Mouse (Mus musculus) left cerebral cortex, adult 18-20 months (tissue): ENCODE data around the gene Astn2. TPM values are rescaled to one million over a fixed set of nuclear protein-coding genes. Genes with fewer than 3 reads are reported as not detected.

Experiments
- DNase-seq, 2 experiments: peaks; one replicate each; pipeline ENCODE4 v3.0.0; 2021 to 2022; ENCODE audit warnings: low spot score in 2 of 2, mixed read lengths in 1 of 2
- total RNA-seq, 2 experiments: library from RNA; stranded (reverse); gene quantifications; 2 replicates each; pipeline ENCODE4 v1.2.3; 2021

Astn2 gene
- total RNA-seq, 2 experiments from 2014 or later: 33.9 to 36.5 TPM

DNA sequence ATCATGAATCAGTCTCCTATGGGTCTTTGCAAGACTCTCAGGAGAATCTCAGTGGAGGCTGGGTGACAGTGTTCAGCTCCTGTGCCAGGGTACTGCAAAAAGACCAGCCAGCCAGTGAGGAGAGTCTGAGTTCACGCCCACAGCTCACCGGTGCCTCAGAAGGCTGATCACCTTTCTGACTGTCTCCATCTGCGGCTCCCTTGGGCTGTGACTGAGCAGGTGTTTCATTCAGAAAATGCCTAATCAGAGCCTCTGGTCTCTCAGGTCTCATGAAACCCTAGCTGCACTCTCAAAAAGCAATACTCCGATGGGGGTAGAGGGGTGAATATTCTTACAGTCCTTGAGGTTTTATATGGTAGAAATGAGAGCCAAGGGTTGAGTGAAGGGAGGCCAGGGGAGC is 640.1 kb downstream of the Astn2 start:
- DNase-seq: no peak

DNA sequence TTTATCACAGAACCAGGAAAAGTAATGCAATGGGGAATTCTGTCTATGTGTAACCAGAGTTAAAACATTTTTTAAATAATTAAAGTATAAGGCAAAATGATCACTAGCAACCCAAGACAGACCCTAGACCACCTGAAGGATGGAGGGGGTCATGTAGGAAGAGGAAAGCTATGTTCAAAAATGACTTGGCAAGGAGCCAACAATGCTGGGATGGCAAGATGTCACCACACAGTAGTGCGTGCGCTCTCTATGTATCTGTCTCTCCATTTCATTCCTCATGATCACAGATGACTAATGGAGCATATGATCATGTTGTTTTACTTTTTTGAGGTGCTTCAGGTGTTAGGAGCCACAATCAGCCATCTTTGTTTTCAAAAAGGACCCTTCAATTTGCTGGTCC is 640.6 kb downstream of the Astn2 start:
- DNase-seq: no peak

DNA sequence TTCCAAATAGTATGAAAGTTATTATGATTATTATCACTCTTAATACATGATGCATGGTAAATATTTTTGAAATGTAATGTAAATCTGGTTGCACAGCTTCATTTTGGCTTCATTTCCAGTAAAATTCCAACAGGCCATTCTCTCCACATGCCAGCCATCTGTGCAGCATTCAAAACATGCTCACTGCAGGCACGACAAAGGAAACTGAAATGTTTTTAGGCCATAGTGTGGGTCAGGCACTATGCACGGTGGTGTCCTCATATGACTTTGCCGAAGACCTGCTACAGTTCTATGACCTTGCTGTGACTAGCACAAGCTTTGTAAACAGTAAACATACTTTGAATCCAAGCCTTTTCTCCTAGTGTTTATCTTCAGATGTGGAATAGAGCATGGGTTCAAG is 642.3 kb downstream of the Astn2 start:
- no peak for DNase-seq

DNA sequence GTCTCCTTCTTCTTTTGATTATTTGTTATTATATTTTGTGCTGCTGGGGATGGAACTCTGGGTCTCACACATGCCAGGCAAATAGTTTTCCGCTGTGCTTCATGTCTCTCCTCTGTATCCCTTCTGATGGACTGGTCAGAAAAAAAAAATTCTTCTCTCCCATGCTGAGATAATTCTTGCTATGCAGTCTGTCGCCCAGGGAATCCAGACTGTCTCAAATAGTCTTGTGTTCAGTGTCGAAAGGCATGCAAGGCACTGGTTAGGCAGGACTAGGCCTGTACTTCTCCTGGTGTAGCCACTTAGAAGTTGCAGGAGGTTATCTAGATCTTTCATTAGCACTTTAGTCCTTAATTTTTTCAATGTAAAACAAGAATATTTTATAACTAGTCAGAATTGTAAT is 642.8 kb downstream of the Astn2 start:
- no peak for DNase-seq

DNA sequence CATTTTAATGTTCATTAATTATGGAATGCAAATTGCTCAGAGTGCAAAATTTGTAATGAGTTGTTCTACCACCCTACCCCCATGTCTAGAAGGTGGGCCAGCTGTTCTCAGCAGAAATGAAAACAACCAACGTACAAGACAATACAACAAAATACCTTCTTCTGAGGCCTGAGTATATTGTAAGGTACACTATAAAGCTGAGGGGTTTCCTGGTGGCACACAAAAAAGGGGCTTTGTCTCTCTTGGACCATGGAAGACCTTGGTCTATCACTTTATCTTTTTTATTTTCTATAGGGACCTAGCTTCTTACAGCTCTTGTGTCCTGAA is 645.6 kb downstream of the Astn2 start:
- no peak for DNase-seq

DNA sequence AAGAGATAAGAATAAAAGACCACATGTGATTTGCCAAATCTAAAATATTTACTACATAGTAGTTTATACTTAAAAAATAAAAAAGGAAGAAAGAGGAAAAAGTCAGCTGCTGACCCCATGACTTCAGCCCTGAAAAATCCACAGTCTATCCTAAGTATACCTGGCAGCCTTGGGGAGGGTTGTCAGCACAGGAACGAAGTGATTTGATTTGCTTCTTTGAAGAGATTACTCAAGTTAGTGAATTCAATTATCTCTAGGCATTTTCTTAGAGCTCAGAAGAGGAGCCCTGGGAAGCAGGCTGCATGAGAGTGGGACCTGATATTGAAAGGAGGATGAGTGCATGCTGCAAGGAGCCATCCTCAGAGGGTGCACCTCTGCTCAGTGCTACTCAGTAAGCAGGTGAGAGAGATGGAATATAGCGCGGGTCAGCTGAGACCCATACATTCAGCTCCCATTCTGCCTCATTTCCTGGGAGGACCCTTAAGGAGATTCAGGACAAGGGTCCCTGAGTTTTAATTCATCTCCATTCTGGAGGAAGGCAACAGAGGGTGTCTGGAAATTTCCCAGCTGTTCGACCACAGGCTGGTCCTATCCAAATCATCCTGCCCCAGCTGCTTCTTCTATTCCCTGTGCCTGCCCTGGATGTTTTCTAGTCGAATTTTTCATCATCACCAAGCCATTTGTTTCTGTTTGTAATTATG is 646.1 kb downstream of the Astn2 start:
- DNase-seq: no peak

DNA sequence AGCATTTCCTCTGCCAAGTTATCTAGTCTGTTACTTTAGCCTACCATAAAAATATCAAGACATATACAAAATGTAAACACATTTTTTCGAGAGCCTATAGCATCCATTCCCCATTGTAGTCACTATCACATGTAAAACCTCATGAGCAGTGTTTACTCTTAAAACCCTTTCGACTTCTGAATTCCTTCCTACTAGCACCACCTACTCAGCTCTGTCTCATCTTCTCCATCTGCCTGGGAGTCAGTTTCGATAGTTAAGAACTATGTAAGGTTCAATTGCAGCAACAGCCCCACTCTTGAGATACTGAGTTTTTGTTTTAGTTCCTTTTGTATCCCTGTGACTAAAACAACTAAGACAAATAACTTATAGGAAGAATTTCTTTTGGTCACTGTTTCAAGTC is 651.5 kb downstream of the Astn2 start:
- no peak for DNase-seq

DNA sequence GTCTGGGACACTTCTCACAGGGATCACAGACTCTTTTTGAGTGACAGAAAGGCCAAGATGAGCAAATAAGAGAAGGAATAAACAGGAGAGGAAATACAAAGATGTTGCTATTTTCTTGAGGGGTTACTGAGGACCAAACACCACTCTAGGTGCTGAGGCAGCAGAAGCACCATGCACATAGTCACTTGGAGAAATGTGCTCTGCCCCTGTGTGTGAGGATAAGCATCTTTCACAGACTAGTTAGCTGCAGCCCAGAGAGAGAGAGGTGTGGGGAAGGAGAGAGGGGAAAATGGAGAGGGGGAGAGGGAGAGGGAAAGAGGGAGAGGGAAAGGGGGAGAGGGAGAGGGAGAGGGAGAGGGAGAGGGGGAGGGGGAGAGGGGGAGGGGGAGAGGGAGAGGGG is 659.6 kb downstream of the Astn2 start:
- DNase-seq: no peak

DNA sequence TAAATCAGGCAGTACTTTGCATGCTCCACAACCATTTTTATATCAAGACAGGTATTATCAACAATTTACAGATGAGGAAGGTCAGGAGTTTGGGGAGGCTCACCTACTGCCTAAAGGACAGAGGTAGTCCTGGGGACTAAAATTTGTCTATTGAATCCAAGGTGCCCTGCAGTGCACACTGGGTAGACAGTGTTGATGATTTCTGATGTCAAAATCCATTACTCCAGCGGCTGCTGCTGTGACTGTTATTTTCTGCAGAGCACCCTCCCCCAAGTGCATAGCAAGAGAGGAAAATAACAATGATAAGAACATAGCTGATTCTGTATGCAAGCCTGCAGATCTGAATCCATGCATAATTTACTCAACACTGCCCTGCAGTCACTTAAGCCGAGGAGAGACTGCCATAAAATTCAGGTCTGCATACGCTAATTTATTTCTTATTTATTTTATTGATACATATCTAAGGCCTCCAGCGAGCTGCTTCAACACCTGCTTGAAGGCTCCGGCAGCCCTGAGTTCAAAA is 660.3 kb downstream of the Astn2 start:
- DNase-seq: no peak

DNA sequence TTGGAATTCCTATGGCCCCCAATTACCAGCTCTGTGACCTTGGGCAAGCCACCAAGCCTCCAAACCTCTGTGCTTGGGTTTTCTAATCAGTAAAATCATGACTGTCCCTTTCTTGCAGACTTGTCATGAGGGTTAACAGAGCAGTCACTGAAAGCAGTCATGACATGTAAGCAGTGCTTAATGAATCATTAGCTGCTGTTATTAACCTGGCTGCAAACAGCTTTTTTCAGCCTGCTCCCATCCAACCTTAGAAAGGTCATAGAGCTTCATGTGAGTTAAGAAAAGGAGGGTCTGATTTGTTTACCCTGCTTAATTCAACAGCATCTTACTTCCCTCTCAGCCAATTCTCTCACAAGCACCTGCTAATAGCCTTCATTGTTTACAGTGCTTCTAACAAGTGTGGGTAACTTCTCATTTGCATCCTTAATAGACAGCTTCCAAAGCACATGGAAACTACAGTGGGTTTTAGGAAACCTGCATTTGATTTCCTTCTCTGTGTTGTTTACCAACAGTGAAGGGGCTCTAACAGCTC is 661.2 kb downstream of the Astn2 start:
- DNase-seq: no peak

DNA sequence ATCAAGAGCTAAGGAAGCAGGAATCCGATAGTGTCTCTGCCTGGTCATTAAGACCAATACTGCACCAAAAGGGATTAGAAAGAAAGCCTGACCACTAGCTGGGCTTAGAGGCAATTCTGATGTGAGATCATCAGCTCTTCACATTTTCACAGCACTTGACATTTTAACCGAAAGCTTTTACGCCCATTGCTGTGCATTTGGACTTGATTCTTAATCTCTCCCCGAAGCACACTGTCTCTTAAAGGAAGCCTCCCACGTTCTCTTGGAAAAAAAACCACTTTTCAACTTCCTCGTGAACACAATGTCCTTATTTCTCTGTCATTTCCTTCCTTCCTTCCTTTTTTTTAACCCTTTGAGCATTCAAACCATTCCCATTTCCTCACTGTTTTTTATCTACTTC is 680.0 kb downstream of the Astn2 start:
- DNase-seq: no peak

DNA sequence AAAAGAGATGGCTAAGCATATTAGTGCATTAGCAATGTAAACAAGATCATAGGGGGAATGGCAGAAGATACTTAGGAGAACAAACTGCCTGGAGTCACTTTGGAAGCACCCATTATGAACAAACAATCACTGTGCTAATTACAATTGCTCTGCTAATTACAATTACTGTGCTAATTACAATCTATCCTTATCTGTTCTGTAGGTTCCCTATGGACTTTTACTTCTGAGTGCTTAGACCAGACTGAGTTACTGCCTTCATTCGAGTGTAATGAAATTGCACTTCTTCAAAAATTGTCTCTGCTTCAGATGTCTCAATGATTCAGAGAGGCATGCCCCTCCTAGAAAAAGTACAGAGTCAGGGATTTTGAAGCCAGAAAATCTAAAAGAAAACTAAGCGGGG is 684.8 kb downstream of the Astn2 start:
- no peak for DNase-seq

DNA sequence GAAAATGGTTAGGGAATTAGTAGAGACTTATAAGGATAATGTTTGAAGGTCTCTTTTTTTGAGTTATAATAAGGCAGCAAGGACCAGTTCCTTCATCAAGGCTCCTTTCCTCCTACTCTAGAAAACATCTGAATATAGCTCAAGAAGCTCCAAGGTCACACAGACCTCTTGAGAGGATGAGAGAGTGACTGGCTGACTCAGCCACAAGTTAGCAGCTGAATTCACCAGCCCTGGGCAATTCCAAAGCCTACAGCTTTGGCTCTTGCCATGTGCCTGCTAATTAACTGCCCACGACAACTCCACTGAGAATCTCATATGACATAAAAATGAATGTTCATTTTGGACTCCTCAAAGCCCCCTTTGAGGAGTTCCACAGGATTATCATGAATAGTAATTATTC is 686.5 kb downstream of the Astn2 start:
- no peak for DNase-seq

DNA sequence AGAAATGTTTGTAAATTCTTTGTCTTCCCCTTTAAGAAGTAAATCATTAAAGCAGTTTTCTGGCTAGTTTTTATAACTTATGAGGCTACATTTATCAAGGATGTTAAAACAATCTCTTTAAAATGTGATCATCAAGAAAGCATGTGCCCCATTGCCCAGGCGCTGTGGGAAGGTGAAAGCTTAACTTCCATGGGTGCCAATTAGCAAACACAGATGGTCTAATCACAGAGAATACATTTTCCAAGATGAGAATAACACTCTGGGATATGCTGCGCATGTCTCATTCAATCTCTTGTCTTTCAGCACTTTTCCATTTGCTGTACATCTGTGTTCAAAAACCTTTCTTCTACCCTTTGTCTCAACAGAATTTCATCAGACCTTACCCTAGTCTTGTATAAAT is 688.3 kb downstream of the Astn2 start:
- DNase-seq: no peak

DNA sequence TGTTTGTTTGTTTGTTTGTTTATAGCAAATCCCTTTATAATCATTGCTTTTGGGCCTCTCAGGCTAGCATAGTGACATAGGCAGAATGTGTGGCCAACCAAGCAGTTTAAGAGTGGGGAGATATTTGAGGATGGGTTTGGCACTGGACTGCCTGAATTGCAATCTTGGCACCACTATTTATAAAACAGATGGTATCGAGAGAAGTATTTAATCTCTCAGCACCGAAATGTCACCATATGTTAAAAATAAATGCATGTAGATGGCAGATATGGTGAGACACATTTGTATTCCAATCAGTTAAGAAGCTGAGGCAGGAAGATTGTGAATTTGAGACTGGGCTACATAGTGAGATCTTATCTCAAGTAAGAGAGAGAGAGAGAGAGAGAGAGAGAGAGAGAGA is 692.7 kb downstream of the Astn2 start:
- no peak for DNase-seq

DNA sequence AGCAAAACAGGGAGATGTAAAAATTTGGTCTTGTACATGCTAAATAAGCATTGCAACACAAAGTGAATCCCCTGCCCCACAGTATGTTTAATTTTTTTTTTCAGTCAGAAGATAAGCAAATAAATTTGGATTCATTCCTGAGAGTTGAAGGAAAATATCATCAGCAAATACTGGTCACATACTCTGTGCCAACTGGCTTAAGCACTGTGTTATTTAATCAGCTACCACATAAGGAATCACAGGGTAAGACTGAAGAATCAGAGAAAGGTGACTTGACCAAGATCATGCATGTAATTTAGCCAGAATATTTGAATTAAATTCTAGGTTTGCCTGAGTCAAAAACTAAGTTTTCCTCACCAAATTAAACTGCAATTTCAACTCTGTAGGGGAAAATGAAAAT is 693.8 kb downstream of the Astn2 start:
- DNase-seq: no peak

DNA sequence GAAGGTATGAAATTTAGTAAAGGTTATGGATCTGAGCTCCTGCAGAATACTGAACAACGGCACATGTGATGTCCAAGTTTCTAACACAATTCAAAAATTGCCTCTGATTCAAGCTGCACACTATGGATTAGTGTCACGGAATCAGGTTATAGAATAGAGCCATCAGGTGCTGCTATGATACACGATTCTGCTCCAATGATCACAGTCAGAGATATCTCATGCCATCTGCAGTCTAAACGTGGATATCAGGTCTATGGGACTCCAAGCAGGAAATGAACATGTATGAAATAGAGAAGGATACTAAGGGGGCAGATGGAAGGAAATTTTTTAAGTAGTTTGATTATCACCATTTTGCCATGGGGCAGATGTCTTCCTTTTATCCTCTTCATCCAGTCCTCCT is 702.6 kb downstream of the Astn2 start:
- DNase-seq: no peak

DNA sequence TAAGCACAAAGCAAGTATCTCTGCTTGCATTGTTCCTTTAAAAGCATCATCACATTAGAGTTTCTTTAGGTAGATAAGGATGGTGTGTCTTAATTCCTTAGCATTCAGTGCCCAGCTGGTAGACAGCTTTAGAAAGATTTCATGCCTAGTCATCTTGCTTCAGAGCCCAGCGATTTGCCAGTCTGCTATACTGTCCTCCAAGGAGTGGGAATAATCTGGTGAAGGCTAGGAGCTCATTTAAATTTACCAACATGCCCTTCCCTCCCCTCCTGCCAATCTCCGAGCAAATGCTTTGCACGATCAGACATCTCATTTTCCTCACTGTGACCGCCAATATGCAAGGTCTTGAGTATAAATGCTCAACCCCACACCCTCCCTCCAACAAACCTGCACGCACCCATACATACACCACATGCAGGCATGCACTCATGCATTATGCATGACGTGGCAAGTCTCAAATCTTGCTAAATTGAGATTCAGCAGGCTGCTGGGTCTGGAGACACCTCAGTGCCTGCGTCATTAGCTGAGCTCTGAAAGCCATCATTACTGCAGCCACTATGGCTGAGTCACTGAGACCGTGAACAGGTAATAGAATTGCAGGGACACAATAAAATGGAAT is 704.6 kb downstream of the Astn2 start:
- peak; percentile 30 to 33 for DNase-seq

DNA sequence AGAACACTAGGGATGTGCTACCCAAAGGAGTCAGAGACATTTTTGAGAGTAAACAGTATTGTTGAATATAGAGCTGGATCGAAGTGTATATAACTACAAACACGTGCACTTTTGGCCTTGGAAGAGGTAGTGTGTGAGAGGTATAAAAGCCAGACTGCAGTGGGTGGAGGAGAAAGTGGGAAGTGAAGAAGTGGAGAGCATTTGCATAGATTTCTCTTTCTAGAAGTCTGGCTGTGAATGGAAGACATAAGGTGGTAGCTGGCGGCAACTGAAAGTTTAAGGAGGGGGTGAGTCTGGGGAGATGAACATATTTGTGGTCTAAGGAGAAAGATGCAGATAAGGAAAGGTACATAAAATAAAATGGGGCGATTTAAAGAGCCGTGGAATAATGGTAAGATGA is 709.2 kb downstream of the Astn2 start:
- peak; percentile 51 to 55 for DNase-seq

DNA sequence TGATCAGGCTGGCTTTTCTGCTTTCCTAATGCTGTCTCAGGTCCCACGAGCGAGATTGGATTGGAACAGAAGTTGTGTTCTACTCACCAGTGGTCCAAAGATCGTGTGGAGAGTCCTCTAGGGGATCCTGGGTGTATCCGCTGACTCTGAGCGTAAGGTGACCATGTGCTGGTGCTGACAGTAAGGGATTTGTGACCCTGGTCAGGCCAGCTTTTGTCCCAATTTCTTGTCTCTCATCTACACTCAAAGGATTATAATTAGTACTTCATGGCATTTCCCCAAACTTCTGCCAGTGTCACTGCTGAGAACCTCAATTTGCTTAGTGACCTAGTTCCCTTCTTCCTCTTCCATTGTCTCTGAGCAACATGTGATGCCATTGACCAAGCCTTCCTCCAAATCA is 710.4 kb downstream of the Astn2 start:
- no peak for DNase-seq

DNA sequence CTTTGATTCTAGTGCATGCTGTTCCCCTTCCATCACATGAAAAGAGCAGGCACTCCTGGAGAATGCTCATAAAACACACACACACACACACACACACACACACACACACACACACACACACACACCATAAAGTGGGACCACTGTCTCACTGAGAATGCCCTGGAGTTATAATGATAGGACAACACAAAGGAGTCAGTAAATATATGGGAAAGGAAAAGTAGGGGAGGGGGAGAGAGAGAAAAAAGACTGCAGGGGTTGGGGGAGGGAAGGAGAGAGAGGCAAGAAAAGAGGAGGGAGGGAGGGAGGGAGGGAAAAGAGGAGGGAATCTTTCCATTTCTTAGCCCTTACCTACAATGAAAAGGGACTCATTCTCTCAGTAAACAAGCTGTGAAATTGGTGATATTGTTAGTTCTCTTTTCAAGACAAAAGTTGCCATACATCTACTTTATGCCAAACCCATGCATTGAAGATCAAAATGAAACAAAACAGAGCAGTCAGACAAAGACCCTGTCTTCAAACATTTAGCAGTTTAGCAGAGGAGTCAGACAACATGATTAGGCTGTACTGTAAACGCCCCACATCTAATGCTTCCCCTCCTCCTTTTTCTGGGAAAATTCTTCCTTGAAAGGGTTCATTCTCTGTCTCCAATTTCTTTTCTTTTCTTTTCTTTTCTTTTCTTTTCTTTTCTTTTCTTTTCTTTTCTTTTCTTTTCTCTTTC is 717.2 kb downstream of the Astn2 start:
- DNase-seq: no peak

DNA sequence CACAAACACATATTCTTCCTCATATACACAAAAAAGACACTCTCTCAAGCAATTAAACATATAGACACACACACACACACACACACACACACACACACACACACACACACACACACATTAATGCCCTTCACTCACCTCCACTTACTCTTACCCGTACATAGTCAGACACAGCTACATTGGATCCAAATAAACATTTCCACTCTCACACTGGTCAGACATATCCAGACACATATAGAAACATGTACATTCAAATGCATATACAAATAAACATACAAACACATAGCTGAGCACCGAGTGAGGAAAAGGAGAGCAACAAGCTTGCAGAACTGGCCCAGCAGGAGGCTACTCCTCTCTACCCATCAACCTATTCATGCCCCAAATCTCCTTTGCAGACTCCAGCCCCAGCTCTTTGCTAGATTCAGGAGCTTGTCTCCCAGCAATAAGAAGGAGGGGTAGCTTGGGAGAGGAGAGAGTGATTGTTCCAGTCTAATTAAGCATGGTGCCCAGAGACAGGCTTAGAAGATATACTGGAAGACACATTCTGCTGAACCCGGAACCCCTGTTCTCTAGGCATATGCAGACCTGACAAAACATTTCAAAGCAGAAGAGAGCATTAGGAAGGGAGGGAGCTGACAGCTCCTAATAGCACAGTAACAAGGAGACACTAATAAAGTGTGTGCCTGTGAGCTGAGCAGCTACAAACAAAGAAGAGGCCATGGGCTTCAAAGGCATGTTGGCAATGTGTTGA is 718.0 kb downstream of the Astn2 start:
- no peak for DNase-seq
